Mouse (Mus musculus) lung, embryonic 15.5 days (tissue): ENCODE data around the gene Ydjc. TPM values are rescaled to one million over a fixed set of nuclear protein-coding genes. Genes with fewer than 3 reads are reported as not detected.

Experiments used
- ATAC-seq: fragments of 200-750 bp; cut with Nextera tagmentation; 2 replicates; pipeline ENCODE4 v1.8.0; 2017; ENCODE audit warnings: moderate number of reproducible peaks, borderline replicate concordance; ENCODE audit not compliant: low FRiP score, low TSS enrichment; ENCODE audit errors: extremely low read depth
- H3K27ac ChIP-seq: fragments of 300-500 bp; sonication (generic); 2 replicates; pipeline ENCODE4 v1.5.1; 2015; ENCODE audit warnings: moderate library complexity, mild to moderate bottlenecking, inconsistent platforms
- H3K27me3 ChIP-seq: fragments of 300-500 bp; sonication (generic); 2 replicates; pipeline ENCODE4 v1.6.1; 2015; ENCODE audit warnings: inconsistent platforms
- H3K36me3 ChIP-seq: fragments of 300-500 bp; sonication (generic); 2 replicates; pipeline ENCODE4 v1.6.1; 2015; ENCODE audit warnings: inconsistent platforms
- H3K4me1 ChIP-seq: fragments of 300-500 bp; sonication (generic); 2 replicates; pipeline ENCODE4 v1.6.1; 2015; ENCODE audit warnings: inconsistent platforms
- H3K4me2 ChIP-seq: fragments of 300-500 bp; sonication (generic); 2 replicates; pipeline ENCODE4 v1.6.1; 2015; ENCODE audit warnings: inconsistent platforms, mild to moderate bottlenecking, moderate library complexity
- H3K4me3 ChIP-seq: fragments of 300-500 bp; sonication (generic); 2 replicates; pipeline ENCODE4 v1.5.1; 2015; ENCODE audit warnings: mild to moderate bottlenecking, inconsistent platforms
- H3K9ac ChIP-seq: fragments of 300-500 bp; sonication (generic); 2 replicates; pipeline ENCODE4 v1.6.1; 2015; ENCODE audit warnings: inconsistent platforms
- H3K9me3 ChIP-seq: fragments of 300-500 bp; sonication (generic); 2 replicates; pipeline ENCODE4 v1.6.1; 2016; ENCODE audit warnings: inconsistent platforms
- WGBS: fragments of 180-500 bp; shearing (Covaris S2); methylation state at CpG from one replicate; pipeline ENCODE4 v1.1.7; 2015; 5-methylcytosine and 5-hydroxymethylcytosine counted together
- polyA plus RNA-seq: library from polyadenylated mRNA; unstranded; fragments of >200 nt; fragmentation: Nextera tagmentation; extraction: Ambion mirVana; gene quantifications from 2 replicates; pipeline ENCODE4 v1.2.1, GENCODE M21; 2015

Ydjc gene
- polyA plus RNA-seq, 1 experiment from 2014 or later = 6.4 TPM

GRCm38 (mm10) chr16:17167179-17167578 is 22.8 kb downstream of the Ydjc start:
- no peaks in the 10 kb centered on the region for H3K4me1 ChIP-seq
- H3K27ac ChIP-seq = no peak overlapping the region
- no peak overlapping the region for H3K4me3 ChIP-seq
- H3K4me2 ChIP-seq = no peak overlapping the region
- H3K36me3 ChIP-seq = peaks cover 28% of the 10 kb centered on the region
- no peak overlapping the region for H3K9ac ChIP-seq
- no peaks in the 10 kb centered on the region for H3K27me3 ChIP-seq
- ATAC-seq = no peak
- H3K9me3 ChIP-seq = no peaks in the 10 kb centered on the region

GRCm38 (mm10) chr16:17168049-17168448 is 23.6 kb downstream of the Ydjc start:
- no peaks in the 10 kb centered on the region for H3K9me3 ChIP-seq
- 58% methylated on average over 5 of the region's 5 CpGs for WGBS
- peaks cover 37% of the 10 kb centered on the region for H3K36me3 ChIP-seq
- no peak overlapping the region for H3K4me2 ChIP-seq
- H3K9ac ChIP-seq = no peak overlapping the region
- peak; percentile 73; the same call in 1 of the 2 replicates for ATAC-seq
- no peaks in the 10 kb centered on the region for H3K4me1 ChIP-seq
- H3K27me3 ChIP-seq = no peaks in the 10 kb centered on the region
- peak overlapping the region; percentile 60 for H3K27ac ChIP-seq
- H3K4me3 ChIP-seq = no peak overlapping the region

GRCm38 (mm10) chr16:17175765-17176164 is 31.3 kb downstream of the Ydjc start:
- no peaks in the 10 kb centered on the region for H3K27me3 ChIP-seq
- H3K4me1 ChIP-seq = no peaks in the 10 kb centered on the region
- H3K9me3 ChIP-seq = no peaks in the 10 kb centered on the region
- H3K9ac ChIP-seq = no peak overlapping the region
- no peak for ATAC-seq
- whole genome bisulfite sequencing = 73% methylated on average over 2 of the region's 2 CpGs
- H3K4me2 ChIP-seq = no peak overlapping the region
- peaks cover 40% of the 10 kb centered on the region for H3K36me3 ChIP-seq
- H3K27ac ChIP-seq = no peak overlapping the region
- no peak overlapping the region for H3K4me3 ChIP-seq

GRCm38 (mm10) chr16:17177623-17178170 is 33.3 kb downstream of the Ydjc start:
- no peak for ATAC-seq
- Histone ChIP-seq H3K9me3 (no peaks in the 10 kb centered on the region), H3K27me3 (no peaks in the 10 kb centered on the region), H3K36me3 (peaks cover 30% of the 10 kb centered on the region), H3K4me3 (no peak overlapping the region), H3K4me2 (no peak overlapping the region), H3K27ac (no peak overlapping the region), H3K4me1 (no peaks in the 10 kb centered on the region), H3K9ac (no peak overlapping the region)
- 97% methylated on average over 1 of the region's 1 CpGs for WGBS

GRCm38 (mm10) chr16:17179706-17180105 is 35.3 kb downstream of the Ydjc start:
- Histone ChIP-seq H3K27me3 (no peaks in the 10 kb centered on the region), H3K36me3 (peaks cover 16% of the 10 kb centered on the region), H3K4me3 (no peak overlapping the region), H3K27ac (no peak overlapping the region), H3K4me1 (no peaks in the 10 kb centered on the region), H3K4me2 (no peak overlapping the region), H3K9ac (no peak overlapping the region), H3K9me3 (no peaks in the 10 kb centered on the region)
- WGBS = 94% methylated on average over 3 of the region's 3 CpGs
- no peak for ATAC-seq

- H3K27ac ChIP-seq = no peak overlapping the region
- H3K9me3 ChIP-seq = no peaks in the 10 kb centered on the region
- H3K27me3 ChIP-seq = no peaks in the 10 kb centered on the region
- no peak overlapping the region for H3K4me3 ChIP-seq
- 83% methylated on average over 4 of the region's 4 CpGs for WGBS
- no peaks in the 10 kb centered on the region for H3K4me1 ChIP-seq
- no peak overlapping the region for H3K9ac ChIP-seq
- no peak overlapping the region for H3K4me2 ChIP-seq
- H3K36me3 ChIP-seq = peaks cover 13% of the 10 kb centered on the region
- no peak for ATAC-seq
Measured at GRCm38 (mm10) chr16:17181382-17181781, 37.0 kb downstream of the Ydjc start.

- no peak overlapping the region for H3K27ac ChIP-seq
- ATAC-seq = no peak
Measured at GRCm38 (mm10) chr16:17182136-17182535, 37.7 kb downstream of the Ydjc start.

GRCm38 (mm10) chr16:17183003-17183402 is 38.6 kb downstream of the Ydjc start:
- ATAC-seq = no peak
- Histone ChIP-seq H3K36me3 (peaks cover 16% of the 10 kb centered on the region), H3K4me2 (no peak overlapping the region), H3K9ac (no peak overlapping the region), H3K4me1 (no peaks in the 10 kb centered on the region), H3K9me3 (no peaks in the 10 kb centered on the region), H3K4me3 (no peak overlapping the region), H3K27ac (no peak overlapping the region), H3K27me3 (no peaks in the 10 kb centered on the region)
- 74% methylated on average over 3 of the region's 3 CpGs for WGBS

More at GRCm38 (mm10) chr16:17182136-17182535, 37.7 kb downstream of the Ydjc start:
- Histone ChIP-seq H3K27me3 (no peaks in the 10 kb centered on the region), H3K4me3 (no peak overlapping the region), H3K9me3 (no peaks in the 10 kb centered on the region), H3K9ac (no peak overlapping the region), H3K4me2 (no peak overlapping the region), H3K36me3 (peaks cover 16% of the 10 kb centered on the region), H3K4me1 (no peaks in the 10 kb centered on the region)
- WGBS = 63% methylated on average over 2 of the region's 2 CpGs

- H3K27me3 ChIP-seq = no peaks in the 10 kb centered on the region
- no peak for ATAC-seq
- no peak overlapping the region for H3K9ac ChIP-seq
- H3K36me3 ChIP-seq = peaks cover 12% of the 10 kb centered on the region
- no peaks in the 10 kb centered on the region for H3K4me1 ChIP-seq
- H3K4me3 ChIP-seq = no peak overlapping the region
- H3K4me2 ChIP-seq = no peak overlapping the region
- no peaks in the 10 kb centered on the region for H3K9me3 ChIP-seq
- H3K27ac ChIP-seq = no peak overlapping the region
Measured at GRCm38 (mm10) chr16:17185475-17185874, 41.1 kb downstream of the Ydjc start.

- Histone ChIP-seq H3K4me3 (no peak overlapping the region), H3K9me3 (no peaks in the 10 kb centered on the region), H3K4me1 (0 out of 2 replicates have a peak, but pooled peaks cover 5% of the 10 kb centered on the region), H3K27me3 (no peaks in the 10 kb centered on the region), H3K27ac (no peak overlapping the region), H3K36me3 (peaks cover 6% of the 10 kb centered on the region; the same call in 1 of the 2 replicates), H3K4me2 (no peak overlapping the region), H3K9ac (no peak overlapping the region)
- 97% methylated on average over 4 of the region's 4 CpGs for WGBS
- no peak for ATAC-seq
Measured at GRCm38 (mm10) chr16:17193823-17194222, 49.4 kb downstream of the Ydjc start.

GRCm38 (mm10) chr16:17200121-17200952 is 55.9 kb downstream of the Ydjc start:
- H3K27me3 ChIP-seq = no peaks in the 10 kb centered on the region
- H3K4me1 ChIP-seq = peaks cover 20% of the 10 kb centered on the region
- no peak for ATAC-seq
- no peaks in the 10 kb centered on the region for H3K36me3 ChIP-seq
- H3K4me2 ChIP-seq = peak overlapping the region; percentile 60
- 2% methylated on average over 24 of the region's 24 CpGs for WGBS
- H3K9ac ChIP-seq = peak overlapping the region; percentile 100
- H3K27ac ChIP-seq = peak overlapping the region; percentile 74
- no peaks in the 10 kb centered on the region for H3K9me3 ChIP-seq
- peak overlapping the region; percentile 100 for H3K4me3 ChIP-seq

GRCm38 (mm10) chr16:17200953-17201707 is 56.7 kb downstream of the Ydjc start:
- 1% methylated on average over 65 of the region's 72 CpGs for WGBS
- no peaks in the 10 kb centered on the region for H3K36me3 ChIP-seq
- H3K9me3 ChIP-seq = no peaks in the 10 kb centered on the region
- peaks cover 20% of the 10 kb centered on the region for H3K4me1 ChIP-seq
- peak; percentile 91 for ATAC-seq
- H3K9ac ChIP-seq = peak overlapping the region; percentile 100
- H3K27me3 ChIP-seq = peaks cover 1% of the 10 kb centered on the region; the same call in 1 of the 2 replicates
- H3K27ac ChIP-seq = peak overlapping the region; percentile 74
- peak overlapping the region; percentile 100 for H3K4me3 ChIP-seq
- peak overlapping the region; percentile 60 for H3K4me2 ChIP-seq
